ENCODE assay signal across 8 mouse cellular contexts in genomic region chr17:50237436-50237709, GRCm38 (mm10). TPM values are rescaled to one million over a fixed set of nuclear protein-coding genes. Genes with fewer than 3 reads are reported as not detected.
DNase-seq lines count a peak whose midpoint lies in the region; ATAC-seq and TF ChIP-seq lines count a peak whose summit lies in the region.

No protein-coding gene starts in this region.

- peak; percentile 69 for TF ChIP-seq CTCF in bone marrow macrophage, adult 2 months (IDR thresholded peaks at IDR 0.05; ENCODE audit: low read depth, low read length)
- peak; percentile 98 for TF ChIP-seq CTCF in stomach, postnatal 0 days (IDR thresholded peaks at IDR 0.05; ENCODE audit: low read depth)

- no peaks in the 10 kb centered on the region for H3K36me3 ChIP-seq in embryonic facial prominence, embryonic 14.5 days (ENCODE audit: control insufficient read depth, insufficient read depth, low read length)
- H3K36me3 ChIP-seq in heart, embryonic 10.5 days: no peaks in the 10 kb centered on the region
- H3K36me3 ChIP-seq in liver, embryonic 13.5 days: no peaks in the 10 kb centered on the region
- H3K36me3 ChIP-seq in neural tube, embryonic 12.5 days: no peaks in the 10 kb centered on the region
- no peaks in the 10 kb centered on the region for H3K36me3 ChIP-seq in stomach, postnatal 0 days (ENCODE audit: control insufficient read depth, insufficient read depth, low read length)

- no peak for TF ChIP-seq POLR2A in bone marrow macrophage, adult 2 months (IDR thresholded peaks at IDR 0.05; ENCODE audit: borderline replicate concordance, low read depth, low read length)

- H3K4me2 ChIP-seq in embryonic facial prominence, embryonic 14.5 days (ENCODE audit: low read depth, low read length): no peak overlapping the region
- H3K4me2 ChIP-seq in liver, embryonic 13.5 days: no peak overlapping the region
- peak overlapping the region; percentile 2; the same call in 1 of the 2 replicates for H3K4me2 ChIP-seq in neural tube, embryonic 12.5 days (replicated peaks)
- no peak overlapping the region for H3K4me2 ChIP-seq in stomach, postnatal 0 days (replicated peaks; ENCODE audit: low read depth)

- no peak for TF ChIP-seq EP300 in stomach, postnatal 0 days (optimal IDR thresholded peaks at IDR 0.05)

- H3K9ac ChIP-seq in embryonic facial prominence, embryonic 14.5 days (ENCODE audit: low read depth, low read length): no peak overlapping the region
- H3K9ac ChIP-seq in liver, embryonic 13.5 days: no peak overlapping the region
- no peak overlapping the region for H3K9ac ChIP-seq in neural tube, embryonic 12.5 days
- H3K9ac ChIP-seq in stomach, postnatal 0 days (ENCODE audit: low read length): no peak overlapping the region

- no peaks in the 10 kb centered on the region for H3K27me3 ChIP-seq in embryonic facial prominence, embryonic 14.5 days (replicated peaks; ENCODE audit: control insufficient read depth, insufficient read depth, low read length)
- H3K27me3 ChIP-seq in heart, embryonic 10.5 days (ENCODE audit: insufficient read depth, poor library complexity, severe bottlenecking): peaks cover 9% of the 10 kb centered on the region
- no peaks in the 10 kb centered on the region for H3K27me3 ChIP-seq in liver, embryonic 13.5 days
- H3K27me3 ChIP-seq in neural tube, embryonic 12.5 days (replicated peaks): no peaks in the 10 kb centered on the region
- no peaks in the 10 kb centered on the region for H3K27me3 ChIP-seq in stomach, postnatal 0 days (ENCODE audit: control insufficient read depth, insufficient read depth, low read length)

- peak; percentile 83 for DNase-seq in embryonic facial prominence, embryonic 14.5 days (ENCODE audit: low spot score)
- peak; percentile 83 for DNase-seq in heart, embryonic 10.5 days (ENCODE audit: low spot score)
- DNase-seq in kidney, postnatal 10 days: peak; percentile 88
- peak; percentile 52 for DNase-seq in liver, embryonic 13.5 days
- DNase-seq in stomach, postnatal 0 days (ENCODE audit: low spot score): peak; percentile 77

- H3K27ac ChIP-seq in bone marrow macrophage, adult 2 months (ENCODE audit: insufficient read depth, low read depth, low read length): no peak overlapping the region
- H3K27ac ChIP-seq in embryonic facial prominence, embryonic 14.5 days (replicated peaks; ENCODE audit: low read depth, low read length): no peak overlapping the region
- no peak overlapping the region for H3K27ac ChIP-seq in heart, embryonic 10.5 days
- no peak overlapping the region for H3K27ac ChIP-seq in liver, embryonic 13.5 days
- peak overlapping the region; percentile 11; the same call in 1 of the 2 replicates for H3K27ac ChIP-seq in neural tube, embryonic 12.5 days
- H3K27ac ChIP-seq in stomach, postnatal 0 days (replicated peaks): no peak overlapping the region

- peak; percentile 90 for ATAC-seq in CD4-positive, CD25-positive, alpha-beta regulatory T cell, adult 4 months
- ATAC-seq in embryonic facial prominence, embryonic 14.5 days (ENCODE audit: low read depth): peak; percentile 87
- ATAC-seq in liver, embryonic 13.5 days (ENCODE audit: low read depth): no peak
- peak; percentile 90 for ATAC-seq in neural tube, embryonic 12.5 days (ENCODE audit: low FRiP score, low read depth)
- 0 out of 2 replicates have a peak, but pooled peaks have one; percentile 64 for ATAC-seq in stomach, postnatal 0 days (ENCODE audit: low FRiP score, low TSS enrichment)

- no peaks in the 10 kb centered on the region for H3K9me3 ChIP-seq in embryonic facial prominence, embryonic 14.5 days (ENCODE audit: control insufficient read depth, low read length)
- no peaks in the 10 kb centered on the region for H3K9me3 ChIP-seq in heart, embryonic 10.5 days
- no peaks in the 10 kb centered on the region for H3K9me3 ChIP-seq in liver, embryonic 13.5 days (replicated peaks)
- no peaks in the 10 kb centered on the region for H3K9me3 ChIP-seq in neural tube, embryonic 12.5 days
- no peaks in the 10 kb centered on the region for H3K9me3 ChIP-seq in stomach, postnatal 0 days (ENCODE audit: control insufficient read depth, low read length)

- 11% methylated on average over 8 of the region's 8 CpGs for WGBS in embryonic facial prominence, embryonic 14.5 days
- 4% methylated on average over 8 of the region's 8 CpGs for WGBS in heart, embryonic 10.5 days
- WGBS in liver, embryonic 13.5 days (ENCODE audit: insufficient replicate concordance): 8% methylated on average over 8 of the region's 8 CpGs
- 8% methylated on average over 8 of the region's 8 CpGs for WGBS in neural tube, embryonic 12.5 days
- 6% methylated on average over 8 of the region's 8 CpGs for WGBS in stomach, postnatal 0 days

- peaks cover 2% of the 10 kb centered on the region; the same call in 1 of the 2 replicates for H3K4me1 ChIP-seq in bone marrow macrophage, adult 2 months (ENCODE audit: control insufficient read depth, insufficient read depth, low read length)
- H3K4me1 ChIP-seq in embryonic facial prominence, embryonic 14.5 days (ENCODE audit: control insufficient read depth, insufficient read depth, low read length): no peaks in the 10 kb centered on the region
- H3K4me1 ChIP-seq in heart, embryonic 10.5 days: no peaks in the 10 kb centered on the region
- H3K4me1 ChIP-seq in liver, embryonic 13.5 days (replicated peaks): 0 out of 2 replicates have a peak, but pooled peaks cover 4% of the 10 kb centered on the region
- H3K4me1 ChIP-seq in neural tube, embryonic 12.5 days: 0 out of 2 replicates have a peak, but pooled peaks cover 7% of the 10 kb centered on the region
- H3K4me1 ChIP-seq in stomach, postnatal 0 days (replicated peaks; ENCODE audit: control insufficient read depth, insufficient read depth): no peaks in the 10 kb centered on the region

- no peak overlapping the region for H3K4me3 ChIP-seq in bone marrow macrophage, adult 2 months (ENCODE audit: insufficient read depth, low read length)
- H3K4me3 ChIP-seq in embryonic facial prominence, embryonic 14.5 days (ENCODE audit: low read depth, low read length): no peak overlapping the region
- no peak overlapping the region for H3K4me3 ChIP-seq in heart, embryonic 10.5 days
- no peak overlapping the region for H3K4me3 ChIP-seq in liver, embryonic 13.5 days (replicated peaks)
- H3K4me3 ChIP-seq in neural tube, embryonic 12.5 days: no peak overlapping the region
- no peak overlapping the region for H3K4me3 ChIP-seq in stomach, postnatal 0 days (ENCODE audit: low read depth, low read length)

RNA-seq across cellular contexts. Expression of gene Rftn1, which starts 46.9 kb away (rescaled TPM):
- polyA plus RNA-seq in CD4-positive, CD25-positive, alpha-beta regulatory T cell, adult 4 months (2017; shearing (Covaris generic)): 10 to 100 TPM; 23.8 to 32.4 TPM
- 69.7 and 76.5 TPM in 2 replicates for polyA plus RNA-seq in bone marrow macrophage, adult 2 months (2012; ENCODE audit: insufficient read depth, insufficient read length, missing spikeins)
- 14.4 and 15.5 TPM in 2 replicates for polyA plus RNA-seq in embryonic facial prominence, embryonic 14.5 days (2014; fragmentation: Nextera tagmentation; extraction: Ambion mirVana)
- polyA plus RNA-seq in heart, embryonic 10.5 days (2016; fragmentation: Nextera tagmentation; extraction: Ambion mirVana): 9.2 and 10.9 TPM in 2 replicates
- 5.7 and 6.0 TPM in 2 replicates for polyA plus RNA-seq in liver, embryonic 13.5 days (2015; fragmentation: Nextera tagmentation; extraction: Ambion mirVana)
- polyA plus RNA-seq in neural tube, embryonic 12.5 days (2016; fragmentation: Nextera tagmentation; extraction: Ambion mirVana): 11.0 and 14.3 TPM in 2 replicates
- polyA plus RNA-seq in stomach, postnatal 0 days (2015; fragmentation: Nextera tagmentation; extraction: Ambion mirVana): 7.0 and 7.1 TPM in 2 replicates

RNA-seq across cellular contexts. Expression of gene Dazl, which starts 56.1 kb away (rescaled TPM):
- polyA plus RNA-seq in CD4-positive, CD25-positive, alpha-beta regulatory T cell, adult 4 months (2017; shearing (Covaris generic)): under 1 TPM in 1 of 2 experiments, not detected in 1; 0.26 TPM
- not detected in 2 replicates for polyA plus RNA-seq in bone marrow macrophage, adult 2 months (2012; ENCODE audit: insufficient read depth, insufficient read length, missing spikeins)
- polyA plus RNA-seq in embryonic facial prominence, embryonic 14.5 days (2014; fragmentation: Nextera tagmentation; extraction: Ambion mirVana): 0.39 and 0.51 TPM in 2 replicates
- 0.16 and 0.49 TPM in 2 replicates for polyA plus RNA-seq in heart, embryonic 10.5 days (2016; fragmentation: Nextera tagmentation; extraction: Ambion mirVana)
- 0.17 and 0.21 TPM in 2 replicates for polyA plus RNA-seq in liver, embryonic 13.5 days (2015; fragmentation: Nextera tagmentation; extraction: Ambion mirVana)
- 0.32 TPM in 1 of 2 replicates, not detected in the other for polyA plus RNA-seq in neural tube, embryonic 12.5 days (2016; fragmentation: Nextera tagmentation; extraction: Ambion mirVana)
- polyA plus RNA-seq in stomach, postnatal 0 days (2015; fragmentation: Nextera tagmentation; extraction: Ambion mirVana): 0.13 and 0.16 TPM in 2 replicates
